Mouse (Mus musculus): Measurements from ENCODE around the gene Adamts2.

- no peak for TF ChIP-seq POLR2A (IDR thresholded peaks at IDR 0.05; ENCODE audit: control insufficient read depth, low read depth, low read length)
- no peak for TF ChIP-seq CTCF (IDR thresholded peaks at IDR 0.05; ENCODE audit: control insufficient read depth, insufficient read depth, insufficient replicate concordance, low read depth, low read length)
Measured at GRCm38 (mm10) chr11:50725595-50725994, 123.7 kb downstream of the Adamts2 start.
